Mouse (Mus musculus): ENCODE results near the gene Fam104a. TPM values are rescaled to one million over a fixed set of nuclear protein-coding genes. Genes with fewer than 3 reads are reported as not detected.

Gene Fam104a
- total and polyA plus RNA-seq, 3 experiments: 14.6 to 57.0 (median 35.3) TPM

DNA sequence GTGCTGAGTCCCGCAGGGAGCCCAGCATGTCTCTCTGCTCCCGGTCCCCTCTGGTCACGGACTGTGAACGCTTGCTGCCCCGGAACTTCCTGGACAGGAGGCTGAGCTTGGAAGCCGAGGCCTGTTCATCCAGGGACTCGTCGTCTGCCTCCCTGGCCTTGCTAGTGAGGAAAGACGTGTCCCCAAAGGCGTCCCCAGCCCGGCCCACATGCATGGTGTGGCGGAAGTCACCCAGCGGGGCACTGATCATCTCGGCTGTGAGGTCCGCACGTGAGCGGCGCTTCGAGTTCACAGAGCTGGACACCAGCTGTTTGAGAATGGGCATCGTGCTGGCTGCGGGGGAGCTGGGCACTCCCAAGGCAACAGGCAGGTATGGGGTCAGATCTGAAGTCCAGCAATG, 45.3 kb upstream of the Fam104a start:
- in situ Hi-C loops (cut with MboI; ENCODE audit: low pct_ligation_motif_present, low pct_unique_long_range_greater_than_20kb, low sequenced_read_pairs): no loop called here

GRCm38 (mm10) chr11:113727992-113728391, 44.0 kb upstream of the Fam104a start:
- no peaks in the 10 kb centered on the region for H3K79me2 ChIP-seq (replicated peaks; ENCODE audit: control insufficient read depth, extremely low read depth, insufficient read depth, poor library complexity, severe bottlenecking)
- H3K9ac ChIP-seq (ENCODE audit: insufficient read depth, low read depth): no peak overlapping the region
- no peak for DNase-seq (ENCODE audit: extremely low read depth)
- no peaks in the 10 kb centered on the region for H3K27me3 ChIP-seq (replicated peaks)
- dilution Hi-C loops (cut with MboI; ENCODE audit: extremely low pct_ligation_motif_present, extremely low pct_unique_long_range_greater_than_20kb, low sequenced_read_pairs): no loop called here
- in situ Hi-C loops (cut with MboI; ENCODE audit: low pct_ligation_motif_present, low pct_unique_long_range_greater_than_20kb, low sequenced_read_pairs): no loop called here
- no peak overlapping the region for H3K27ac ChIP-seq (ENCODE audit: insufficient read depth, low read depth)
- no peak overlapping the region for H3K4me3 ChIP-seq (replicated peaks in 1 of 3; ENCODE audit: low read depth in 2 of 3, low read length in 2 of 3, poor library complexity in 1 of 3)
- no peak overlapping the region for H3K4me2 ChIP-seq (ENCODE audit: insufficient read depth, low read depth, poor library complexity, severe bottlenecking)
- H3K9me3 ChIP-seq (replicated peaks; ENCODE audit: low read length): no peaks in the 10 kb centered on the region
- peaks cover 6 to 30% of the 10 kb centered on the region in 2 experiments for H3K36me3 ChIP-seq (replicated peaks in 1 of 2; ENCODE audit: control insufficient read depth in 1 of 2, insufficient read depth in 1 of 2, low read length in 1 of 2)
- no peak for TF ChIP-seq TBP (conservative IDR thresholded peaks at IDR 0.05; ENCODE audit: low read depth, low read length)
- no peak for TF ChIP-seq MAZ (IDR thresholded peaks at IDR 0.05; ENCODE audit: low read depth, low read length)
- TF ChIP-seq UBTF (IDR thresholded peaks at IDR 0.05; ENCODE audit: low read depth, low read length): no peak
- no peak for TF ChIP-seq ZNF384 (IDR thresholded peaks at IDR 0.05; ENCODE audit: low read depth, low read length)
- TF ChIP-seq EP300 (IDR thresholded peaks at IDR 0.05; ENCODE audit: low read length): no peak
- TF ChIP-seq E2F4 (IDR thresholded peaks at IDR 0.05; ENCODE audit: insufficient replicate concordance, low read depth, low read length): no peak
- TF ChIP-seq ETS1 (conservative IDR thresholded peaks at IDR 0.05; ENCODE audit: low read depth, low read length): no peak
- TF ChIP-seq NRF1 (IDR thresholded peaks at IDR 0.05; ENCODE audit: low read depth, low read length): no peak
- TF ChIP-seq PAX5 (IDR thresholded peaks at IDR 0.05; ENCODE audit: low read length): no peak
- TF ChIP-seq NELFE (IDR thresholded peaks at IDR 0.05; ENCODE audit: low read depth, low read length): no peak
- TF ChIP-seq RAD21 (IDR thresholded peaks at IDR 0.05; ENCODE audit: low read depth, low read length): no peak
- TF ChIP-seq RCOR1 (conservative IDR thresholded peaks at IDR 0.05; ENCODE audit: low read depth, low read length): no peak
- TF ChIP-seq MYC (IDR thresholded peaks at IDR 0.05; ENCODE audit: low read depth, low read length): no peak
- no peak for TF ChIP-seq TCF12 (IDR thresholded peaks at IDR 0.05; ENCODE audit: low read depth, low read length)
- TF ChIP-seq MXI1 (IDR thresholded peaks at IDR 0.05; ENCODE audit: low read depth, low read length): no peak
- no peak for TF ChIP-seq JUND (conservative IDR thresholded peaks at IDR 0.05; ENCODE audit: low read depth, low read length)
- no peak for TF ChIP-seq CHD1 (IDR thresholded peaks at IDR 0.05; ENCODE audit: low read depth, low read length)
- peaks cover 0 to 22% of the 10 kb centered on the region in 2 experiments; a peak in 2 of 4 replicates for H3K4me1 ChIP-seq (ENCODE audit: control insufficient read depth in 1 of 2, insufficient read depth in 2 of 2)

More for the DNA sequence above, 45.3 kb upstream of the Fam104a start:
- H3K9me3 ChIP-seq (replicated peaks; ENCODE audit: low read length): no peaks in the 10 kb centered on the region
- H3K4me2 ChIP-seq (ENCODE audit: insufficient read depth, low read depth, poor library complexity, severe bottlenecking): no peak overlapping the region
- no peak overlapping the region for H3K4me3 ChIP-seq (replicated peaks in 1 of 3; ENCODE audit: low read depth in 2 of 3, low read length in 2 of 3, poor library complexity in 1 of 3)
- H3K27me3 ChIP-seq (replicated peaks): no peaks in the 10 kb centered on the region
- no peak for DNase-seq (ENCODE audit: extremely low read depth)
- no peak for TF ChIP-seq JUN (IDR thresholded peaks at IDR 0.05; ENCODE audit: insufficient read depth, low read depth, low read length)
- TF ChIP-seq ETS1 (conservative IDR thresholded peaks at IDR 0.05; ENCODE audit: low read depth, low read length): no peak
- TF ChIP-seq GABPA (IDR thresholded peaks at IDR 0.05; ENCODE audit: insufficient replicate concordance, low read depth, low read length): no peak
- TF ChIP-seq JUND (conservative IDR thresholded peaks at IDR 0.05; ENCODE audit: low read depth, low read length): no peak
- no peak for TF ChIP-seq RCOR1 (conservative IDR thresholded peaks at IDR 0.05; ENCODE audit: low read depth, low read length)
- TF ChIP-seq UBTF (IDR thresholded peaks at IDR 0.05; ENCODE audit: low read depth, low read length): no peak
- no peak for TF ChIP-seq BHLHE40 (IDR thresholded peaks at IDR 0.05; ENCODE audit: low read depth, low read length)
- TF ChIP-seq MXI1 (IDR thresholded peaks at IDR 0.05; ENCODE audit: low read depth, low read length): no peak
- no peak for TF ChIP-seq TBP (conservative IDR thresholded peaks at IDR 0.05; ENCODE audit: low read depth, low read length)
- no peak for TF ChIP-seq E2F4 (IDR thresholded peaks at IDR 0.05; ENCODE audit: insufficient replicate concordance, low read depth, low read length)
- no peak for TF ChIP-seq MEF2A (IDR thresholded peaks at IDR 0.05; ENCODE audit: borderline replicate concordance, low read depth, low read length)
- dilution Hi-C loops (cut with MboI; ENCODE audit: extremely low pct_ligation_motif_present, extremely low pct_unique_long_range_greater_than_20kb, low sequenced_read_pairs): no loop called here
- no peak overlapping the region for H3K27ac ChIP-seq (ENCODE audit: insufficient read depth, low read depth)
- no peak overlapping the region for H3K9ac ChIP-seq (ENCODE audit: insufficient read depth, low read depth)
- H3K4me1 ChIP-seq (ENCODE audit: control insufficient read depth in 1 of 2, insufficient read depth in 2 of 2): peaks cover 0 to 35% of the 10 kb centered on the region in 2 experiments; a peak in 2 of 4 replicates
- peaks cover 6 to 30% of the 10 kb centered on the region in 2 experiments for H3K36me3 ChIP-seq (replicated peaks in 1 of 2; ENCODE audit: control insufficient read depth in 1 of 2, insufficient read depth in 1 of 2, low read length in 1 of 2)
- H3K79me2 ChIP-seq (replicated peaks; ENCODE audit: control insufficient read depth, extremely low read depth, insufficient read depth, poor library complexity, severe bottlenecking): no peaks in the 10 kb centered on the region
